Mouse (Mus musculus): ENCODE measurements around the gene Ggt1.

DNA sequence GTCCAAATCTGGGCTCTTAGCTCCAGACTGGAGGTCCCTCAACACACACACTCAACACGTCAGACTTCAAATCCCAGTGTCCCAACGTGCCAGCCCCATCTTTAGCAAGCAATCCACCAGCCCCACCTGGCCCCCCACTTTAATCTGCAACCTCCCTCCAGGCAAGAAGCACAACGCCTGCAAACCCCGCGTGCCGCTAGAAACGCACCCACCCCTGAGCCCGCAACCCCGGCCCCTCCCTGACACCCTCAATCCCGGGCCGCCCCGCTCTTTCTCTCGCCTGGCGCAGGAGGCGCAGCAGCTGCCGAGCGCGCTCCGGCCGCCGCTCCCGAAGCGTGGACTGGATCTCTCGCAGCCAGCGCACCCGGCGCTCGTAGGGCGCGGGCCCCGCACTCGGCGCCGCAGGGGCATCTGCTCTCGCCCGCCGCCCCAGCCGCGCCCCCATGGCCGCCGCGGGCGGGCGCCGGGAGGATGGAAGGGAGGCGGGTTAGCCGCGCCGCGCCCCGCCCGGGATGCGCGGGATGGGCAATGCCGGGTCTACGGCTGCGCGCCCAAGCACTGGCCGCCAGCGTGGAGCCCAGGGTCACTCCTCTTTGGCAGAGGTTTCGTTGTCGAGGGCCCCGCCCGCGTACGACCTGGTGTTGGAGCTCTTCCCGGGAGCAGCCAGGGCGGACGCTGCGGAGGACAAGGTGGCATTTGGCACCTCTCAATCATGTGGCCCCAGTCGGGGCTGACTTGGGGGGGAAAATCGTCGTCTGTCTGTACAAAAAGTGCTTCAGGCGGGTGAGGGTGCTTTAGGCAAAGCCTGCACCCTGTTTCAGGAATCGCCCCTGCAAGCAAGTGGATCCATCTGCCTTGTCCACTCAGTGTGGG, 1.5 kb upstream of the Ggt1 start, which contains the start of gene Lrrc75b:
- TF ChIP-seq POLR2A (IDR thresholded peaks at IDR 0.05; ENCODE audit: borderline replicate concordance, low read depth, low read length): no peak
- TF ChIP-seq CTCF (IDR thresholded peaks at IDR 0.05; ENCODE audit: low read depth, low read length): no peak

Data from bone marrow macrophage, adult 2 months (primary cell).